Mouse (Mus musculus) B cell, adult (primary cell): Measurements from ENCODE around the gene Olfr15. TPM values are rescaled to one million over a fixed set of nuclear protein-coding genes. Genes with fewer than 3 reads are reported as not detected.

ENCODE experiments used
- total RNA-seq: library from RNA; stranded (reverse); gene quantifications from 4 replicates; pipeline ENCODE4 v1.2.4, GENCODE M21; 2023; ENCODE audit not compliant: inconsistent age

Gene Olfr15
- not detected in 4 replicates for total RNA-seq

GRCm38 (mm10) chr16:3830588-3831109 lies at the start of gene Olfr15:
Olfr15 (plus strand) TSS chr16:3830878.

GRCm38 (mm10) chr16:3846711-3847518 lies 16.2 kb downstream of the Olfr15 start, which contains the start of gene Zfp174:
Zfp174 (plus strand) TSS chr16:3847268.

GRCm38 (mm10) chr16:3872216-3873047 lies 41.8 kb downstream of the Olfr15 start, which contains the start of gene Naa60:
Naa60 (plus strand) TSS chr16:3872375.

DNA sequence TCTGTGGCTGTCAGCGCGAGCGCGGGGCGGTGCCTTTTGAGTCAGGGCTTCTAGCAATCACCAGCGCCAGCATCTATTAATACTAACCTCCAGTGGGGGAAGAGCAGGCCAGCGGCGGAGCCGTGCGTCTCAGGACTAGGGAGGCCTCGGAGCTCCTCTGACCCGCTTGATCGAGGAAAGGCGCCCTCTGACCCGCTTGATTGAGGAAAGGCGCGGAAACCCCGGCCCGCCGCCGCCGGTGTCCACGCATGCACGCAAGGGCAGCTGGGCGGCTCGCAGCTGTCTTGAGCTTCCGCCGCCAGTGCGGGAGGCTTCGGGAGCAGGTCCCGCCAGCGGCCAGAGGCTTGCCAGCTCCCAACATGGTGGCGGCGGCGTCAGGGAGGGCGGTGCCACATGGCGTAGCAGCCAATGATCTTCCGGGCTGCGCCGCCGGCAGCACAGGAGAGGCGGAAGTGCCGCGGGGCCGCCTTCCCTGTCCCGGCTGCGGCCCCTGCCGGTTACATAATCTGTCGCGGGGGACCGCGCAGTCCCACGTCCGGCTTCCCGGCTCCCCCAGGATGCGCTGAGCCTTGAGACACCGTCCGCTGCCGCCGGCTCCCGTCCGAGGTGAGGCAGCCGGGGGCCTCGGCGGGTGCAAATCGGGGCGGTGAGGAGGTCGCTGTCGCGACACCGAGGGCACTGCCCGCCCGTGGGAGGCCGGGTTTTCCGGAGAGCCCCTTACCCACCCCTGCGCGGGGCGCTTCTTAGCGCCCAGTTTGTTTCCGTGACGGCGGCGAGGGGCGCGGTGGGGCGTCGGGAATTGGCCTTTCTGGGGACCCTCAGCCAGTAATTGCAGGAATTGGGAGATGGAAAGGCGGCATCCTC lies 53.8 kb downstream of the Olfr15 start, which contains the start of the genes Zfp597 and Gm20695:
Zfp597 (minus strand) TSS at position 361 of the 864 bp plus-strand sequence.
Gm20695 (plus strand) TSS at position 448 of the 864 bp plus-strand sequence.

Other genes with a start within 250 kb of the Olfr15 start
- not detected in 4 replicates for gene Olfr161, start 239.8 kb upstream of the Olfr15 start, total RNA-seq
- gene Mefv, start 112.8 kb upstream of the Olfr15 start, total RNA-seq, result not detected in 4 replicates
- gene Zfp263, start 86.8 kb upstream of the Olfr15 start, total RNA-seq, result 64.0 to 68.5 TPM (median 65.1 TPM) in 4 replicates
- 0.45 to 0.80 TPM (median 0.63 TPM) in 4 replicates for gene Zfp174, start 16.4 kb downstream of the Olfr15 start, total RNA-seq
- gene Naa60, start 41.5 kb downstream of the Olfr15 start, total RNA-seq, result 76.2 to 90.4 TPM (median 87.0 TPM) in 4 replicates
- gene Zfp597, start 53.7 kb downstream of the Olfr15 start, total RNA-seq, result 25.5 to 30.6 TPM (median 29.4 TPM) in 4 replicates
- 1.00 TPM in 1 of 4 replicates, not detected in the others for gene Gm20695, start 53.8 kb downstream of the Olfr15 start, total RNA-seq
- gene 1700037C18Rik, start 77.8 kb downstream of the Olfr15 start, total RNA-seq, result 6.5 to 12.6 TPM (median 11.0 TPM) in 4 replicates
- gene Cluap1, start 77.9 kb downstream of the Olfr15 start, total RNA-seq, result 27.2 to 33.3 TPM (median 30.2 TPM) in 4 replicates
- 31.7 to 36.6 TPM (median 33.7 TPM) in 4 replicates for gene Nlrc3, start 145.8 kb downstream of the Olfr15 start, total RNA-seq
- gene Slx4, start 172.9 kb downstream of the Olfr15 start, total RNA-seq, result 93.2 to 106 TPM (median 99.4 TPM) in 4 replicates
- gene Dnase1, start 206.1 kb downstream of the Olfr15 start, total RNA-seq, result not detected in 4 replicates
- 65.5 to 76.5 TPM (median 73.1 TPM) in 4 replicates for gene Trap1, start 246.9 kb downstream of the Olfr15 start, total RNA-seq